Mouse (Mus musculus): Measurements from ENCODE around the gene Cavin1. TPM values are rescaled to one million over a fixed set of nuclear protein-coding genes. Genes with fewer than 3 reads are reported as not detected.

The Cavin1 gene
- polyA plus RNA-seq, 1 experiment from 2014 or later, result 137 TPM

DNA sequence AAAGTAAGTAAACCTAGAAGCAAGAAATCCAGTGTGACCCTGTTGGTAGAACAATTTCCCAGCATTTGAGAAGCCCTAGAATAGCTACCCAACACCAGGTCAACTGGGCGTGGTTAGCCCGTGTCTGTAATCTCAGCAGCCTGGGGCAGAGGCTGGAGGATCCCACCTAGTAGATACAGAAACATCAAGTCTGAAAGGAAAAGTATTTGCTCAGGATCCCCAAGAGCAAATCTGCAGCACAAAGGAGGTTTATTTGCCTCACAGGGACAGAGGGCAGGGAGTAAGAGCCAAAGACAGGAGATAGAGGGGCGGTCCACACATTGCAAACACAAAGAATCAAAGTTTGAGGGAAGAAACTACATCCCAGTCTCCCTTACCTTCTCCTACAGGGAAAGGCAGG is 28.6 kb upstream of the Cavin1 start:
- DNase-seq (no peak), ATAC-seq (ENCODE audit: insufficient read depth) (no peak)
- Histone ChIP-seq H3K27ac (ENCODE audit: low read depth) (no peak overlapping the region), H3K9ac (no peak overlapping the region), H3K36me3 (ENCODE audit: insufficient read depth) (no peaks in the 10 kb centered on the region), H3K4me1 (ENCODE audit: insufficient read depth) (no peaks in the 10 kb centered on the region), H3K4me2 (no peak overlapping the region), H3K4me3 (ENCODE audit: low read depth, low read length) (no peak overlapping the region), H3K9me3 (ENCODE audit: low read depth, low read length) (no peaks in the 10 kb centered on the region), H3K27me3 (ENCODE audit: insufficient read depth, low read length) (no peaks in the 10 kb centered on the region)
- no peak for TF ChIP-seq CTCF (IDR thresholded peaks at IDR 0.05; ENCODE audit: low read depth)
- WGBS, result 60% methylated on average over 3 of the region's 3 CpGs

DNA sequence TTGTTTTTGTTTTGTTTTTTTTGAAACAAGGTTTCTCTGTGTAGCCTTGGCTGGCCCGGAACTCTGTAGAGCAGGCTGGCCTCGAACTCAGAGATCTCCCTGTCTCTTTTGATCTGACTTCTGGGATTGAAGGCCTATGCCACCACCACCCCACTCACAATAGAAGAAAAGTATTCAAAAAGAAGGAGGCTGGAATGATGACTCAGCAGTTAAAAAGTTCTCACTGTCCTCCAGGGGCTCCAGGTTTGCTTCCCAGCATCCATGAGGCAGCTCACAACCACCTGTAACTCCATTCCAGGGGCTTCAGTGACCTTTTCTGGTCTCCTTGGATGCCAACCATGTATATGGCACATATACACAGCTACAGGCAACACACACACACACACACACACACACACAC is 28.1 kb upstream of the Cavin1 start:
- H3K4me1 ChIP-seq (ENCODE audit: insufficient read depth), result no peaks in the 10 kb centered on the region
- 79% methylated on average over 2 of the region's 2 CpGs for WGBS

DNA sequence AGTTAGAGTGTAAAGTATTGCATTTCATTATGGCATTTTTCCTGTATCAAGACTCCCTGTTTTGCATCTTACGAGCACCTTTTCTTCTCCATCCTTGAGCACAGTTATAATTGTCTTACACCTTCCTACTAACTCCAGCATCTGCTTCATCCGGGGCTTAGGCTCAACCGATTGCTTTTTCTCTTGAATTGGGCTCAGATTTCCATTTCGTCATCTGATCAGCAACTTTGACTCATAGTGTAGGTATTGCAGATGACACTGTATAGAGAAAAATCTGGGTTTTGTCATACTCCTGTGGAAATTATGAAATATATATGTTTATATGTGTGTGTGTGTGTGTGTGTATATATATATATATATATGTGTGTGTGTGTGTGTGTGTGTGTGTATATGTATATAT is 25.8 kb upstream of the Cavin1 start:
- Histone ChIP-seq H3K4me3 (ENCODE audit: low read depth, low read length) (no peak overlapping the region), H3K9me3 (ENCODE audit: low read depth, low read length) (no peaks in the 10 kb centered on the region), H3K27ac (ENCODE audit: low read depth) (no peak overlapping the region), H3K36me3 (ENCODE audit: insufficient read depth) (no peaks in the 10 kb centered on the region), H3K27me3 (ENCODE audit: insufficient read depth, low read length) (no peaks in the 10 kb centered on the region), H3K4me2 (no peak overlapping the region), H3K4me1 (ENCODE audit: insufficient read depth) (no peaks in the 10 kb centered on the region), H3K9ac (no peak overlapping the region)
- TF ChIP-seq CTCF (IDR thresholded peaks at IDR 0.05; ENCODE audit: low read depth), result no peak
- WGBS, result 74% methylated on average over 4 of the region's 4 CpGs
- ATAC-seq (ENCODE audit: insufficient read depth), result no peak
- DNase-seq, result no peak

More for the DNA sequence above, 28.1 kb upstream of the Cavin1 start:
- Histone ChIP-seq H3K4me2 (no peak overlapping the region), H3K36me3 (ENCODE audit: insufficient read depth) (no peaks in the 10 kb centered on the region), H3K27me3 (ENCODE audit: insufficient read depth, low read length) (no peaks in the 10 kb centered on the region), H3K9ac (no peak overlapping the region), H3K9me3 (ENCODE audit: low read depth, low read length) (no peaks in the 10 kb centered on the region), H3K27ac (ENCODE audit: low read depth) (no peak overlapping the region), H3K4me3 (ENCODE audit: low read depth, low read length) (no peak overlapping the region)
- DNase-seq, result no peak
- TF ChIP-seq CTCF (IDR thresholded peaks at IDR 0.05; ENCODE audit: low read depth), result no peak
- no peak for ATAC-seq (ENCODE audit: insufficient read depth)

DNA sequence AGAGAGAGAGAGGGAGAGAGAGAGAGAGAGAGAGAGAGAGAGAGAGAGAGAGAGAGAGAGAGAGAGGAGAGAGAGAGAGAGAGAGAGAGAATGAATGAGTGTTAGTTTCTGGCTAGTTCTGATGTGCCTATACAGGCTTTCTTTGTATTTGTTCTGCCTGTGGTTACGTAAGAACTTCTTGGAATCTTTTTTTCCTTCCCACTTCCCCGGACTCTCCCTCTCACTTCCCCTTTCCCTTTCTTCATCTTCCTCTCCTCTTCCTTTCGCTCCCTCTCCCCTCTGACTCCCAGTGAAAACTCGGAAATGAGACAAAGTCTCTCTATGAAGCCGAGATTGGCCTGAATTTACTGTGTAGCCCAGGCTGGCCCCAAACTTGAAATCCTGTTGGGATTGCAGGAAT is 24.0 kb upstream of the Cavin1 start:
- Histone ChIP-seq H3K36me3 (ENCODE audit: insufficient read depth) (no peaks in the 10 kb centered on the region), H3K27me3 (ENCODE audit: insufficient read depth, low read length) (no peaks in the 10 kb centered on the region), H3K4me1 (ENCODE audit: insufficient read depth) (no peaks in the 10 kb centered on the region), H3K4me3 (ENCODE audit: low read depth, low read length) (no peak overlapping the region), H3K9ac (no peak overlapping the region), H3K4me2 (no peak overlapping the region), H3K27ac (ENCODE audit: low read depth) (no peak overlapping the region), H3K9me3 (ENCODE audit: low read depth, low read length) (no peaks in the 10 kb centered on the region)
- 66% methylated on average over 5 of the region's 5 CpGs for WGBS
- no peak for TF ChIP-seq CTCF (IDR thresholded peaks at IDR 0.05; ENCODE audit: low read depth)
- ATAC-seq (ENCODE audit: insufficient read depth) (no peak), DNase-seq (no peak)

DNA sequence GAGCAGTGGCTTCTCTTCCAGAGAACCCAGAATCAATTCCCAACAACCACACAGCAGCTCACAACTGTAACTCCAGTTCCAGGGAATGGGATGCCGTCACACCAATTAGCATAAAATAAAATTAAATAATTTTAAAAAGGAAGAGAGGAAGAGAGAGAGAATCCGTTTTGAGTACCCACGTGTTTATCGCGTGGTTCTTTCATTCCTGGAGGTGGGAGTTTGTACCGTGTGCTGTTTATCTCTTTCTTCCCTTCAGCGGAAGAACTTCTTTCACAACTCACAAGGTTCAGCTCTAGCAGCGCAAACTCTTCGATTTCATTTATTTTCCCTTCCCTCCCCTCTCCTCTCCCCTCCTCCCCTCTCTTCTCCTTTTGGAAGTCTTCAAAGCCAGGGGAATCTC is 23.5 kb upstream of the Cavin1 start:
- WGBS, result 40% methylated on average over 9 of the region's 9 CpGs
- TF ChIP-seq CTCF (IDR thresholded peaks at IDR 0.05; ENCODE audit: low read depth), result no peak
- Histone ChIP-seq H3K27ac (ENCODE audit: low read depth) (no peak overlapping the region), H3K4me2 (no peak overlapping the region), H3K9ac (no peak overlapping the region), H3K4me1 (ENCODE audit: insufficient read depth) (no peaks in the 10 kb centered on the region), H3K9me3 (ENCODE audit: low read depth, low read length) (no peaks in the 10 kb centered on the region), H3K27me3 (ENCODE audit: insufficient read depth, low read length) (no peaks in the 10 kb centered on the region), H3K36me3 (ENCODE audit: insufficient read depth) (no peaks in the 10 kb centered on the region), H3K4me3 (ENCODE audit: low read depth, low read length) (no peak overlapping the region)
- no peak for DNase-seq
- ATAC-seq (ENCODE audit: insufficient read depth), result no peak

DNA sequence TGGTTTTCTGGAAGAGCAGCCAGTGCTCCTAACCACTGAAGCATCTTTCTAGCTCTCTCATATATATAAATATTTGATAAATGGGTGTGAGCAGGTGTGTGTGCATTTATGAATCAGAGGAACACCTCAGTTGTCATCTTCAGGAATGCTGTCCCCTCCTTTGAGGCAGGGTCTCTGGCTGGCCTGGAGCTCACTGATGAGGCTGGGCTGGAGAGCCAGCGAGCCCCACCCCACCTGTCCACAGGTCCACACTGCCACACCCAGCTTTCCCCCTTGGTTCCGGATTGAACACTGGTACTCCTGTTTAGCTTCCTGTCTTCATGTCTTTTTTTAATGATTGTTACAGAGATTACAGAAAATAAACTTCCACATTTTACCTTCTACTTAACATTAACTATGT is 22.8 kb upstream of the Cavin1 start:
- DNase-seq (no peak), ATAC-seq (ENCODE audit: insufficient read depth) (no peak)
- H3K27ac ChIP-seq (ENCODE audit: low read depth), result no peak overlapping the region
- no peaks in the 10 kb centered on the region for H3K36me3 ChIP-seq (ENCODE audit: insufficient read depth)
- no peaks in the 10 kb centered on the region for H3K27me3 ChIP-seq (ENCODE audit: insufficient read depth, low read length)
- H3K4me3 ChIP-seq (ENCODE audit: low read depth, low read length), result no peak overlapping the region
- no peak for TF ChIP-seq CTCF (IDR thresholded peaks at IDR 0.05; ENCODE audit: low read depth)
- no peak overlapping the region for H3K9ac ChIP-seq
- no peak overlapping the region for H3K4me2 ChIP-seq
- no peaks in the 10 kb centered on the region for H3K4me1 ChIP-seq (ENCODE audit: insufficient read depth)
- 89% methylated on average over 2 of the region's 2 CpGs for WGBS
- H3K9me3 ChIP-seq (ENCODE audit: low read depth, low read length), result no peaks in the 10 kb centered on the region

DNA sequence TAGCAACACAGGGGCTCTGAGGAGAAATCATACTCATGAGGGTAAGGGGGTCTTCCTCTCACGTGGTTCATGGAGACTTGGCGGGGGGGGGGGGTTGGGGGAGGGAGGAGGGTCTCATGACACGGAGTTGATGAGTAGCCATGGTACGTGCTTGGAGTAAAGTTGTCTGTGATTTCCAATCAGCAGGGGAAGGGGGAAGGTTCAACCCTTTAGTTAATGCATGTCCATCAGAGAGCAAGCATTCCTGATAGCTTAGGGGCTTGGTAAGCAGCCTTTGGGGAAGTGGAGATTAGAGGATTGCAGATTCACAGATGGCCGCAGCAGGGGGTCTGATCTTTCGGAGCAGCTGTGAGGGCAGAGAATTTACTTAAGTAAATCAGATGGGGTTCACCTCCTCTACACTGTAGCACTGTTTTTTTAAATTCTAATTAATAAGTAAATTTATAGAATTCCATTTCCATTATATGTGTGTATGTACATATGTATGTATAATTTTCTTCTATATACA is 20.4 kb upstream of the Cavin1 start:
- no peak for TF ChIP-seq CTCF (IDR thresholded peaks at IDR 0.05; ENCODE audit: low read depth)
- no peaks in the 10 kb centered on the region for H3K36me3 ChIP-seq (ENCODE audit: insufficient read depth)
- H3K9me3 ChIP-seq (ENCODE audit: low read depth, low read length), result no peaks in the 10 kb centered on the region
- H3K27ac ChIP-seq (ENCODE audit: low read depth), result no peak overlapping the region
- H3K4me1 ChIP-seq (ENCODE audit: insufficient read depth), result no peaks in the 10 kb centered on the region
- H3K4me3 ChIP-seq (ENCODE audit: low read depth, low read length), result no peak overlapping the region
- H3K9ac ChIP-seq, result no peak overlapping the region
- H3K4me2 ChIP-seq, result no peak overlapping the region
- WGBS, result 14% methylated on average over 6 of the region's 6 CpGs
- ATAC-seq (ENCODE audit: insufficient read depth) (no peak), DNase-seq (no peak)
- no peaks in the 10 kb centered on the region for H3K27me3 ChIP-seq (ENCODE audit: insufficient read depth, low read length)

DNA sequence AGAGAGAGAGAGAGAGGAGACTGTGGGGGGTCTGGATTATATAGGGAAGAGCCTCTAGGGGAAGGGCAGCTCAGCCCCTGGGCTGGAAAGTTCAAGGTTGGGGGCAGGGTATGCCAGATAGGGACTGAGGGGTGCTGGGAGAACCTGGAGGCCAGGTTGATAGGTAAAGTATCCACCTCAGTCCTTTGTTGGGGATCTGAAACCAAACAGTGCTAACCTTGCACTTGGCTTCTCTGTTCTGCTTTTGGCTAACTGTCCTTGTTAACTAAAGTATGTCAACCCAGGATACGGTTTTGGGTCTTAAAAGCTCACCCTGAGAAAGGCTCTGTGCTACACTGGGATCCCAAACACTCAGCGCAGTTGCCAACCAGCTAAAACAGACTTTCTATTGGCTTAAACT is 19.0 kb upstream of the Cavin1 start:
- H3K9me3 ChIP-seq (ENCODE audit: low read depth, low read length), result no peaks in the 10 kb centered on the region
- no peak overlapping the region for H3K4me2 ChIP-seq
- H3K9ac ChIP-seq, result no peak overlapping the region
- TF ChIP-seq CTCF (IDR thresholded peaks at IDR 0.05; ENCODE audit: low read depth), result no peak
- WGBS, result 54% methylated on average over 2 of the region's 2 CpGs
- no peak for ATAC-seq (ENCODE audit: insufficient read depth)
- H3K4me1 ChIP-seq (ENCODE audit: insufficient read depth), result no peaks in the 10 kb centered on the region
- no peak overlapping the region for H3K27ac ChIP-seq (ENCODE audit: low read depth)
- no peaks in the 10 kb centered on the region for H3K27me3 ChIP-seq (ENCODE audit: insufficient read depth, low read length)
- no peak for DNase-seq
- H3K4me3 ChIP-seq (ENCODE audit: low read depth, low read length), result no peak overlapping the region
- H3K36me3 ChIP-seq (ENCODE audit: insufficient read depth), result no peaks in the 10 kb centered on the region
